Mouse (Mus musculus) olfactory bulb, adult 2 months (tissue): Measurements from ENCODE around the gene Fam71e1.

Experiments used
- CTCF ChIP-seq: fragments of 200-500 bp; IDR thresholded peaks from 2 replicates; pipeline ENCODE4 v1.5.1; 2012; ENCODE audit warnings: low read depth, mild to moderate bottlenecking, low read length, moderate library complexity; ENCODE audit not compliant: insufficient read depth
- POLR2A ChIP-seq: fragments of 200-500 bp; IDR thresholded peaks from 2 replicates; pipeline ENCODE4 v1.6.1; 2012; ENCODE audit warnings: mild to moderate bottlenecking, low read depth, low read length, moderate library complexity; ENCODE audit not compliant: insufficient read depth

DNA sequence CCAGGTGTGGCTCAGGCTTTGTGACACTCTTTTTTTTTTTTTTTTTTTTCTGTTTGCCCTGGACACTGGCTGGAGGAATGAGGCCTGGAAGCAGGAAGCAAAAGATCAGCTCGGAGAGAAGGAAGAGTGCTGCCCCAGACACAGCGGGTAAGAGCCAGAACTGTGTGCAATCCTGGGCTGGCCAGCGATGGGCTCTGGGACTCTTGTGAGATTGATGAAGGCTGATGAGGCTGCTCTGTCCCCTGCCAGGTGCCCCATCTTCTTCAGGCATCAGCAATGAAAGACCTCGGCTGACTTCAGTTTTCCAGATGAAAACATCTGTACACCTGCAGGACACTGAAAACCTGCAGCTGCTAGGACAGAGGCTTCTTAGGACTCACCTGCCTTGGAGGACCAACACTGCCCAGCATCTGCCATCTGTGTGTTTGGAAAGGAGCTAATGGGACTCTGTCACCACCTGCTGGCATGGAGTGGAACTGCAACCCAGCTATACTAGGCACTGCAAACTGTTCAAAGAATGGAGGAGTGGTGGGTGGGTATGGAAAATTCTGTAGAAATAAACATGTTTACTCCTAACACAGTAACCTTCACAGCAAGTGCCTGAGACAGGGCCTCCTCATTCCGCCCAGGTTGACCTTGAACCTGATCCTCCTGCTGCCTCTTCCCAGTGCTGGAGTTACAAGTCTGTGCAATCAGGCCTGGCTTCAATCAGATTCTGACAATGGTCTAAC lies 11.4 kb upstream of the Fam71e1 start:
- TF ChIP-seq POLR2A = no peak
- peak; percentile 37; the same call in 1 of the 2 replicates for TF ChIP-seq CTCF
